24 mouse cellular contexts compared by ENCODE assay signal in the genomic region with DNA sequence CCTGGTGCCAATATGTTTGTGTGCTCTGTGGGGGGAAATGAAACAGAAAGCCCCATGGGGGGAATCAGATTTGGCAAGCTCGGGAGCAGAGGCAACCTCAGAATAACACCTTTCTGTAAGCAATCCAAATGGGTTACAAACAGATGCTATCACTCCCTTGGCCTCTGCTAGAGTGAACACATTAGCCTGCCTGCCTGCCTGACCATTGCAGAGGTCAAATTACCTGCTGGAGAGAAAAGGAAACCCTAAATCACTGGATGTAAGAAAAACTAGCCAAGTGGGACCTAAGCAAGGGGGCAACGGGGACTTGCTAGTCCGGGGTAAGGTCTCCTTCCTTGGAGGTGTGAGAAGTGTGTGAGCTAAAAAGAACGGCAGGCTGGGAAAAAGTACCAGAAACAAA.
A peak's percentile ranks its signal among the peaks of the same experiment; 100 is the strongest.
DNase-seq lines count a peak whose midpoint lies in the region; ATAC-seq lines count a peak whose summit lies in the region.
"Had no signal": no experiment of that assay in that cellular context is flagged by ENCODE, and none has a peak within 500 bp of the region (broad histone marks: within the 10 kb centered on the region; RNA-seq: fewer than 3 reads in every experiment).

No protein-coding gene starts in this region.

- no peak for ATAC-seq in hindbrain, embryonic 12.5 days (ENCODE audit: low FRiP score)
- no peak for ATAC-seq in hindbrain, embryonic 14.5 days (ENCODE audit: low FRiP score)
- 0 out of 2 replicates have a peak, but pooled peaks have one; percentile 53 for ATAC-seq in kidney, embryonic 16.5 days (ENCODE audit: low FRiP score, low TSS enrichment)
- ATAC-seq: midbrain, embryonic 13.5 days had no signal

- H3K27ac ChIP-seq in hindbrain, embryonic 12.5 days = 0 out of 2 replicates have a peak overlapping the region, but pooled peaks have one; percentile 30
- no peak overlapping the region for H3K27ac ChIP-seq in hindbrain, embryonic 14.5 days
- H3K27ac ChIP-seq in kidney, embryonic 16.5 days (ENCODE audit: low read length) = peak overlapping the region; percentile 60
- H3K27ac ChIP-seq in limb, embryonic 10.5 days = peak overlapping the region; percentile 74
- H3K27ac ChIP-seq: forebrain, embryonic 13.5 days; heart, embryonic 13.5 days; liver, embryonic 14.5 days; macrophage; midbrain, embryonic 13.5 days had no signal

- WGBS in hindbrain, embryonic 12.5 days = 47% methylated on average over 4 of the region's 4 CpGs
- 71% methylated on average over 4 of the region's 4 CpGs for WGBS in hindbrain, embryonic 14.5 days
- WGBS in kidney, embryonic 16.5 days = 12% methylated on average over 4 of the region's 4 CpGs
- WGBS in limb, embryonic 10.5 days = 6% methylated on average over 4 of the region's 4 CpGs

- H3K4me1 ChIP-seq in hindbrain, embryonic 12.5 days = peaks cover 13% of the 10 kb centered on the region
- peaks cover 15% of the 10 kb centered on the region; the same call in 1 of the 2 replicates for H3K4me1 ChIP-seq in hindbrain, embryonic 14.5 days (replicated peaks; ENCODE audit: control insufficient read depth, insufficient read depth, low read length)
- H3K4me1 ChIP-seq in kidney, embryonic 16.5 days (ENCODE audit: insufficient read depth, low read length) = peaks cover 28% of the 10 kb centered on the region
- peaks cover 37% of the 10 kb centered on the region for H3K4me1 ChIP-seq in limb, embryonic 10.5 days

- H3K4me2 ChIP-seq in hindbrain, embryonic 12.5 days (replicated peaks) = no peak overlapping the region
- no peak overlapping the region for H3K4me2 ChIP-seq in hindbrain, embryonic 14.5 days (replicated peaks)
- H3K4me2 ChIP-seq in kidney, embryonic 16.5 days (replicated peaks; ENCODE audit: low read depth, low read length) = no peak overlapping the region; the same call in 1 of the 2 replicates
- H3K4me2 ChIP-seq: forebrain, embryonic 13.5 days; heart, embryonic 13.5 days; hindbrain, embryonic 13.5 days; midbrain, embryonic 13.5 days had no signal

- H3K9me3 ChIP-seq in hindbrain, embryonic 12.5 days (replicated peaks) = no peaks in the 10 kb centered on the region
- no peaks in the 10 kb centered on the region for H3K9me3 ChIP-seq in hindbrain, embryonic 14.5 days (ENCODE audit: control insufficient read depth, low read length)
- no peaks in the 10 kb centered on the region for H3K9me3 ChIP-seq in kidney, embryonic 16.5 days (ENCODE audit: low read length)
- H3K9me3 ChIP-seq in limb, embryonic 10.5 days (replicated peaks) = no peaks in the 10 kb centered on the region
- H3K9me3 ChIP-seq: forebrain, embryonic 13.5 days; heart, embryonic 13.5 days; hindbrain, embryonic 13.5 days; midbrain, embryonic 13.5 days had no signal

- H3K27me3 ChIP-seq in hindbrain, embryonic 12.5 days = 0 out of 2 replicates have a peak, but pooled peaks cover 3% of the 10 kb centered on the region
- H3K27me3 ChIP-seq in hindbrain, embryonic 14.5 days (ENCODE audit: control insufficient read depth, insufficient read depth, low read length) = no peaks in the 10 kb centered on the region
- H3K27me3 ChIP-seq in kidney, embryonic 16.5 days (ENCODE audit: insufficient read depth, low read length) = no peaks in the 10 kb centered on the region
- H3K27me3 ChIP-seq in limb, embryonic 10.5 days (ENCODE audit: low read depth, poor library complexity, severe bottlenecking) = no peaks in the 10 kb centered on the region
- H3K27me3 ChIP-seq: forebrain, embryonic 13.5 days; heart, embryonic 13.5 days; midbrain, embryonic 13.5 days had no signal

- no peak for DNase-seq in hindbrain, embryonic 14.5 days (ENCODE audit: low spot score)
- no peak for DNase-seq in kidney, adult 11 months
- no peak for DNase-seq in limb, embryonic 10.5 days (ENCODE audit: low spot score)
- DNase-seq in gastrocnemius, adult 8-10 months (ENCODE audit: low spot score in 2 of 2) = no peak
- DNase-seq: adrenal gland, postnatal 25 days; B cell, adult 2 months; cerebellum, adult 11-12 months; cerebellum, adult 9-11 months; embryo, embryonic 11 days; gastrocnemius, postnatal 10 days; heart, postnatal 10 days; kidney, adult 2 months; liver; lung, adult 2 months; lung, postnatal 10 days had no signal

- no peaks in the 10 kb centered on the region for H3K36me3 ChIP-seq in hindbrain, embryonic 12.5 days
- no peaks in the 10 kb centered on the region for H3K36me3 ChIP-seq in hindbrain, embryonic 14.5 days (replicated peaks; ENCODE audit: control insufficient read depth, insufficient read depth)
- H3K36me3 ChIP-seq in kidney, embryonic 16.5 days (ENCODE audit: insufficient read depth, low read length) = no peaks in the 10 kb centered on the region
- no peaks in the 10 kb centered on the region for H3K36me3 ChIP-seq in limb, embryonic 10.5 days
- H3K36me3 ChIP-seq: heart, embryonic 13.5 days; hindbrain, embryonic 13.5 days; midbrain, embryonic 13.5 days had no signal

- no peak overlapping the region for H3K4me3 ChIP-seq in hindbrain, embryonic 12.5 days
- H3K4me3 ChIP-seq in hindbrain, embryonic 14.5 days (replicated peaks; ENCODE audit: low read length) = no peak overlapping the region
- no peak overlapping the region for H3K4me3 ChIP-seq in kidney, embryonic 16.5 days (ENCODE audit: low read length)
- H3K4me3 ChIP-seq in limb, embryonic 10.5 days = 0 out of 2 replicates have a peak overlapping the region, but pooled peaks have one; percentile 1
- H3K4me3 ChIP-seq: erythroblast, embryonic 14.5 days; forebrain, embryonic 13.5 days; heart, embryonic 13.5 days; hindbrain, embryonic 13.5 days; midbrain, embryonic 13.5 days had no signal

- H3K9ac ChIP-seq in hindbrain, embryonic 12.5 days = no peak overlapping the region
- H3K9ac ChIP-seq in hindbrain, embryonic 14.5 days = no peak overlapping the region
- no peak overlapping the region for H3K9ac ChIP-seq in kidney, embryonic 16.5 days (replicated peaks; ENCODE audit: low read length)
- H3K9ac ChIP-seq: forebrain, embryonic 13.5 days; heart, embryonic 13.5 days; hindbrain, embryonic 13.5 days; liver, embryonic 14.5 days; midbrain, embryonic 13.5 days had no signal
